13 mouse cellular contexts compared by ENCODE assay signal in genomic region chr8:115164872-115165271, GRCm38 (mm10).
DNase-seq lines count a peak whose midpoint lies in the region; ATAC-seq and TF ChIP-seq lines count a peak whose summit lies in the region.
"Had no signal": no experiment of that assay in that cellular context is flagged by ENCODE, and none has a peak within 500 bp of the region (broad histone marks: within the 10 kb centered on the region; RNA-seq: fewer than 3 reads in every experiment).

No protein-coding gene starts in this region.

- peak overlapping the region; percentile 45 for H3K4me2 ChIP-seq in heart, postnatal 0 days (ENCODE audit: low read depth, low read length)
- H3K4me2 ChIP-seq in lung, embryonic 15.5 days, result peak overlapping the region; percentile 9; the same call in 1 of the 2 replicates
- H3K4me2 ChIP-seq in stomach, embryonic 14.5 days (replicated peaks; ENCODE audit: low read depth, low read length), result peak overlapping the region; percentile 16; the same call in 1 of the 2 replicates
- H3K4me2 ChIP-seq: forebrain, embryonic 15.5 days had no signal

- H3K4me3 ChIP-seq in heart, postnatal 0 days (ENCODE audit: low read depth, low read length), result 0 out of 2 replicates have a peak overlapping the region, but pooled peaks have one; percentile 0
- no peak overlapping the region for H3K4me3 ChIP-seq in lung, embryonic 15.5 days
- no peak overlapping the region for H3K4me3 ChIP-seq in stomach, embryonic 14.5 days (ENCODE audit: low read depth, low read length)
- H3K4me3 ChIP-seq: forebrain, embryonic 15.5 days; midbrain, embryonic 10.5 days had no signal

- 2% methylated on average over 13 of the region's 13 CpGs for WGBS in heart, postnatal 0 days
- WGBS in lung, embryonic 15.5 days, result 10% methylated on average over 13 of the region's 13 CpGs
- 8% methylated on average over 13 of the region's 13 CpGs for WGBS in stomach, embryonic 14.5 days

- H3K9me3 ChIP-seq in heart, postnatal 0 days (replicated peaks; ENCODE audit: control insufficient read depth, low read length), result no peaks in the 10 kb centered on the region
- no peaks in the 10 kb centered on the region for H3K9me3 ChIP-seq in lung, embryonic 15.5 days
- H3K9me3 ChIP-seq in stomach, embryonic 14.5 days (ENCODE audit: control insufficient read depth, low read depth, low read length), result no peaks in the 10 kb centered on the region
- H3K9me3 ChIP-seq: forebrain, embryonic 15.5 days; midbrain, embryonic 10.5 days had no signal

- intact Hi-C loops in heart, postnatal 36 days (cut with DNase I), result no loop called here

- TF ChIP-seq CTCF in heart, postnatal 0 days (IDR thresholded peaks at IDR 0.05; ENCODE audit: low read depth), result no peak

- no peak for TF ChIP-seq EP300 in heart, postnatal 0 days (IDR thresholded peaks at IDR 0.05; ENCODE audit: low read depth)

- H3K27me3 ChIP-seq in heart, postnatal 0 days (ENCODE audit: control insufficient read depth, insufficient read depth, low read length), result 0 out of 2 replicates have a peak, but pooled peaks cover 3% of the 10 kb centered on the region
- peaks cover 6% of the 10 kb centered on the region for H3K27me3 ChIP-seq in lung, embryonic 15.5 days
- H3K27me3 ChIP-seq in stomach, embryonic 14.5 days (ENCODE audit: control insufficient read depth, insufficient read depth, low read length), result no peaks in the 10 kb centered on the region

- no peak overlapping the region for H3K9ac ChIP-seq in heart, postnatal 0 days (replicated peaks; ENCODE audit: low read depth, low read length)
- no peak overlapping the region; the same call in 1 of the 2 replicates for H3K9ac ChIP-seq in lung, embryonic 15.5 days
- no peak overlapping the region for H3K9ac ChIP-seq in stomach, embryonic 14.5 days (replicated peaks; ENCODE audit: low read depth, low read length)
- H3K9ac ChIP-seq: forebrain, embryonic 15.5 days; liver, embryonic 14.5 days had no signal

- no peaks in the 10 kb centered on the region; the same call in 1 of the 2 replicates for H3K4me1 ChIP-seq in heart, postnatal 0 days (ENCODE audit: control insufficient read depth, insufficient read depth)
- peaks cover 21% of the 10 kb centered on the region for H3K4me1 ChIP-seq in lung, embryonic 15.5 days
- H3K4me1 ChIP-seq in stomach, embryonic 14.5 days (ENCODE audit: control insufficient read depth, insufficient read depth, low read length), result 0 out of 2 replicates have a peak, but pooled peaks cover 4% of the 10 kb centered on the region

- ATAC-seq in heart, postnatal 0 days (ENCODE audit: insufficient read depth, low read depth), result no peak; the same call in 1 of the 2 replicates
- no peak for ATAC-seq in lung, embryonic 15.5 days (ENCODE audit: borderline replicate concordance, extremely low read depth, low FRiP score, low TSS enrichment)
- ATAC-seq in granulocyte monocyte progenitor cell, adult 5-6 weeks (replicated peaks; ENCODE audit: poor library complexity, severe bottlenecking), result 0 out of 2 replicates have a peak, but pooled peaks have one; percentile 6
- no peak; the same call in 1 of the 2 replicates for ATAC-seq in stomach, embryonic 14.5 days (ENCODE audit: insufficient number of reproducible peaks, insufficient read depth, low FRiP score, low read depth)
- ATAC-seq in frontal cortex, adult (ENCODE audit: low TSS enrichment), result no peak
- ATAC-seq: forebrain, embryonic 15.5 days had no signal

- peak; percentile 31 for DNase-seq in heart, postnatal 0 days (ENCODE audit: low spot score)
- DNase-seq in heart, postnatal 36 days, result no peak
- no peak for DNase-seq in lung, postnatal 25 days (ENCODE audit: low spot score)
- DNase-seq: cerebellum, adult 8-10 months; gastrocnemius, postnatal 14 days; layer of hippocampus, adult 9-11 months had no signal

- H3K27ac ChIP-seq in heart, postnatal 0 days (ENCODE audit: low read depth), result no peak overlapping the region
- H3K27ac ChIP-seq in lung, embryonic 15.5 days, result no peak overlapping the region
- no peak overlapping the region; the same call in 1 of the 2 replicates for H3K27ac ChIP-seq in stomach, embryonic 14.5 days (ENCODE audit: low read length)
- H3K27ac ChIP-seq: forebrain, embryonic 15.5 days; liver, embryonic 14.5 days; midbrain, embryonic 10.5 days had no signal

- no peaks in the 10 kb centered on the region for H3K36me3 ChIP-seq in heart, postnatal 0 days (replicated peaks; ENCODE audit: control insufficient read depth, insufficient read depth, low read length)
- H3K36me3 ChIP-seq in lung, embryonic 15.5 days, result no peaks in the 10 kb centered on the region
- no peaks in the 10 kb centered on the region for H3K36me3 ChIP-seq in stomach, embryonic 14.5 days (ENCODE audit: control insufficient read depth, insufficient read depth, low read length)
- H3K36me3 ChIP-seq: forebrain, embryonic 15.5 days; midbrain, embryonic 10.5 days had no signal
